Mouse (Mus musculus): ENCODE measurements at regions not wholly inside any gene's neighbourhood (a gene's known extent, or its start where the extent isn't known, plus 50 kb on each side); places are given as distances from the start of the nearest gene placed in this dataset.

GRCm38 (mm10) chr14:68219025-68219595, 1075.0 kb downstream of the Synb start:
- H3K9ac ChIP-seq, result no peak overlapping the region
- no peaks in the 10 kb centered on the region for H3K9me3 ChIP-seq
- WGBS, result 67% methylated on average over 9 of the region's 9 CpGs
- H3K27me3 ChIP-seq (replicated peaks), result no peaks in the 10 kb centered on the region
- no peak overlapping the region for H3K27ac ChIP-seq
- ATAC-seq, result no peak
- H3K4me3 ChIP-seq (replicated peaks), result no peak overlapping the region
- no peaks in the 10 kb centered on the region for H3K4me1 ChIP-seq (replicated peaks)
- no peaks in the 10 kb centered on the region for H3K36me3 ChIP-seq
- no peak overlapping the region for H3K4me2 ChIP-seq (replicated peaks)

- WGBS, result 50% methylated on average over 4 of the region's 4 CpGs
- no peaks in the 10 kb centered on the region for H3K4me1 ChIP-seq (replicated peaks)
- H3K9ac ChIP-seq, result no peak overlapping the region
- no peak overlapping the region for H3K4me3 ChIP-seq (replicated peaks)
- H3K27me3 ChIP-seq (replicated peaks), result no peaks in the 10 kb centered on the region
- no peak for ATAC-seq
- no peaks in the 10 kb centered on the region for H3K36me3 ChIP-seq
- no peak overlapping the region for H3K27ac ChIP-seq
- H3K4me2 ChIP-seq (replicated peaks), result no peak overlapping the region
- no peaks in the 10 kb centered on the region for H3K9me3 ChIP-seq
Observed at GRCm38 (mm10) chr14:68218471-68218870, 1075.6 kb downstream of the Synb start.

GRCm38 (mm10) chr14:68217986-68218385, 1076.1 kb downstream of the Synb start:
- H3K9me3 ChIP-seq, result no peaks in the 10 kb centered on the region
- H3K4me1 ChIP-seq (replicated peaks), result no peaks in the 10 kb centered on the region
- H3K27ac ChIP-seq, result no peak overlapping the region
- no peak for ATAC-seq
- no peaks in the 10 kb centered on the region for H3K36me3 ChIP-seq
- H3K27me3 ChIP-seq (replicated peaks), result no peaks in the 10 kb centered on the region
- no peak overlapping the region for H3K9ac ChIP-seq
- no peak overlapping the region for H3K4me3 ChIP-seq (replicated peaks)
- 77% methylated on average over 6 of the region's 6 CpGs for WGBS
- no peak overlapping the region for H3K4me2 ChIP-seq (replicated peaks)

- Histone ChIP-seq H3K27me3 (replicated peaks) (no peaks in the 10 kb centered on the region), H3K36me3 (no peaks in the 10 kb centered on the region), H3K4me1 (replicated peaks) (no peaks in the 10 kb centered on the region), H3K9me3 (no peaks in the 10 kb centered on the region), H3K4me2 (replicated peaks) (no peak overlapping the region), H3K27ac (no peak overlapping the region), H3K9ac (no peak overlapping the region), H3K4me3 (replicated peaks) (no peak overlapping the region)
- ATAC-seq, result no peak
- 92% methylated on average over 5 of the region's 5 CpGs for WGBS
Observed at GRCm38 (mm10) chr14:68213879-68214278, 1080.2 kb downstream of the Synb start.

- Histone ChIP-seq H3K4me1 (replicated peaks) (no peaks in the 10 kb centered on the region), H3K9ac (no peak overlapping the region), H3K4me3 (replicated peaks) (no peak overlapping the region), H3K9me3 (no peaks in the 10 kb centered on the region), H3K27me3 (replicated peaks) (no peaks in the 10 kb centered on the region), H3K36me3 (no peaks in the 10 kb centered on the region), H3K27ac (no peak overlapping the region), H3K4me2 (replicated peaks) (no peak overlapping the region)
- WGBS, result 9% methylated on average over 8 of the region's 8 CpGs
- ATAC-seq, result no peak
Observed at GRCm38 (mm10) chr14:68198802-68199201, 1095.3 kb downstream of the Synb start.

- Histone ChIP-seq H3K4me2 (replicated peaks) (no peak overlapping the region), H3K36me3 (no peaks in the 10 kb centered on the region), H3K4me1 (replicated peaks) (no peaks in the 10 kb centered on the region), H3K27me3 (replicated peaks) (no peaks in the 10 kb centered on the region), H3K4me3 (replicated peaks) (no peak overlapping the region), H3K9ac (no peak overlapping the region), H3K27ac (no peak overlapping the region), H3K9me3 (no peaks in the 10 kb centered on the region)
- 16% methylated on average over 13 of the region's 13 CpGs for WGBS
- 0 out of 2 replicates have a peak, but pooled peaks have one; percentile 23 for ATAC-seq
Observed at GRCm38 (mm10) chr14:68197470-68197800, 1096.7 kb downstream of the Synb start.

GRCm38 (mm10) chr14:68196762-68197469, 1097.2 kb downstream of the Synb start:
- no peaks in the 10 kb centered on the region for H3K27me3 ChIP-seq (replicated peaks)
- H3K4me3 ChIP-seq (replicated peaks), result no peak overlapping the region
- H3K36me3 ChIP-seq, result no peaks in the 10 kb centered on the region
- no peak overlapping the region for H3K27ac ChIP-seq
- no peak overlapping the region for H3K4me2 ChIP-seq (replicated peaks)
- no peaks in the 10 kb centered on the region for H3K9me3 ChIP-seq
- H3K9ac ChIP-seq, result no peak overlapping the region
- WGBS, result 32% methylated on average over 9 of the region's 9 CpGs
- no peaks in the 10 kb centered on the region for H3K4me1 ChIP-seq (replicated peaks)
- no peak for ATAC-seq

- no peaks in the 10 kb centered on the region for H3K4me1 ChIP-seq (replicated peaks)
- H3K9me3 ChIP-seq, result no peaks in the 10 kb centered on the region
- H3K27ac ChIP-seq, result no peak overlapping the region
- WGBS, result 68% methylated on average over 9 of the region's 9 CpGs
- H3K9ac ChIP-seq, result no peak overlapping the region
- no peak overlapping the region for H3K4me3 ChIP-seq (replicated peaks)
- no peaks in the 10 kb centered on the region for H3K36me3 ChIP-seq
- no peak overlapping the region for H3K4me2 ChIP-seq (replicated peaks)
- no peaks in the 10 kb centered on the region for H3K27me3 ChIP-seq (replicated peaks)
- ATAC-seq, result no peak
Observed at GRCm38 (mm10) chr14:68196201-68196600, 1097.9 kb downstream of the Synb start.

- H3K9me3 ChIP-seq, result no peaks in the 10 kb centered on the region
- no peak overlapping the region for H3K27ac ChIP-seq
- no peaks in the 10 kb centered on the region for H3K4me1 ChIP-seq (replicated peaks)
- no peak overlapping the region for H3K4me3 ChIP-seq (replicated peaks)
- no peaks in the 10 kb centered on the region for H3K27me3 ChIP-seq (replicated peaks)
- WGBS, result 65% methylated on average over 4 of the region's 4 CpGs
- no peaks in the 10 kb centered on the region for H3K36me3 ChIP-seq
- no peak for ATAC-seq
- no peak overlapping the region for H3K9ac ChIP-seq
- no peak overlapping the region for H3K4me2 ChIP-seq (replicated peaks)
Observed at GRCm38 (mm10) chr14:68189876-68190275, 1104.2 kb downstream of the Synb start.

- no peaks in the 10 kb centered on the region for H3K36me3 ChIP-seq
- H3K27me3 ChIP-seq (replicated peaks), result no peaks in the 10 kb centered on the region
- no peak overlapping the region for H3K4me3 ChIP-seq (replicated peaks)
- no peaks in the 10 kb centered on the region for H3K4me1 ChIP-seq (replicated peaks)
- no peak overlapping the region for H3K9ac ChIP-seq
- WGBS, result 56% methylated on average over 5 of the region's 5 CpGs
- no peak overlapping the region for H3K4me2 ChIP-seq (replicated peaks)
- H3K27ac ChIP-seq, result no peak overlapping the region
- no peaks in the 10 kb centered on the region for H3K9me3 ChIP-seq
- no peak for ATAC-seq
Observed at GRCm38 (mm10) chr14:68188325-68188724, 1105.8 kb downstream of the Synb start.

GRCm38 (mm10) chr14:68182606-68183005, 1111.5 kb downstream of the Synb start:
- no peak overlapping the region for H3K27ac ChIP-seq
- no peak overlapping the region for H3K9ac ChIP-seq
- no peaks in the 10 kb centered on the region for H3K4me1 ChIP-seq (replicated peaks)
- ATAC-seq, result no peak
- no peaks in the 10 kb centered on the region for H3K36me3 ChIP-seq
- H3K9me3 ChIP-seq, result no peaks in the 10 kb centered on the region
- no peak overlapping the region for H3K4me2 ChIP-seq (replicated peaks)
- 44% methylated on average over 9 of the region's 9 CpGs for WGBS
- H3K4me3 ChIP-seq (replicated peaks), result no peak overlapping the region
- no peaks in the 10 kb centered on the region for H3K27me3 ChIP-seq (replicated peaks)

- Histone ChIP-seq H3K9me3 (no peaks in the 10 kb centered on the region), H3K27me3 (replicated peaks) (no peaks in the 10 kb centered on the region), H3K36me3 (no peaks in the 10 kb centered on the region), H3K4me1 (replicated peaks) (no peaks in the 10 kb centered on the region), H3K4me3 (replicated peaks) (no peak overlapping the region), H3K9ac (no peak overlapping the region), H3K27ac (no peak overlapping the region), H3K4me2 (replicated peaks) (no peak overlapping the region)
- no peak for ATAC-seq
- 81% methylated on average over 6 of the region's 6 CpGs for WGBS
Observed at GRCm38 (mm10) chr14:68181168-68181567, 1112.9 kb downstream of the Synb start.
